Mouse (Mus musculus) 3T3-L1 (cell line): Measurements from ENCODE around the gene Dync1i1.
"Not testable (repeated sequence)": the region's sequence is repeated elsewhere in the genome, so short reads cannot be mapped to it uniquely, and the experiment has no call there.

Source experiments
- DNase-seq: peaks from one replicate; pipeline ENCODE4 v3.0.0-alpha.2; 2015; ENCODE audit warnings: low read depth, low spot score

Gene Dync1i1

DNA sequence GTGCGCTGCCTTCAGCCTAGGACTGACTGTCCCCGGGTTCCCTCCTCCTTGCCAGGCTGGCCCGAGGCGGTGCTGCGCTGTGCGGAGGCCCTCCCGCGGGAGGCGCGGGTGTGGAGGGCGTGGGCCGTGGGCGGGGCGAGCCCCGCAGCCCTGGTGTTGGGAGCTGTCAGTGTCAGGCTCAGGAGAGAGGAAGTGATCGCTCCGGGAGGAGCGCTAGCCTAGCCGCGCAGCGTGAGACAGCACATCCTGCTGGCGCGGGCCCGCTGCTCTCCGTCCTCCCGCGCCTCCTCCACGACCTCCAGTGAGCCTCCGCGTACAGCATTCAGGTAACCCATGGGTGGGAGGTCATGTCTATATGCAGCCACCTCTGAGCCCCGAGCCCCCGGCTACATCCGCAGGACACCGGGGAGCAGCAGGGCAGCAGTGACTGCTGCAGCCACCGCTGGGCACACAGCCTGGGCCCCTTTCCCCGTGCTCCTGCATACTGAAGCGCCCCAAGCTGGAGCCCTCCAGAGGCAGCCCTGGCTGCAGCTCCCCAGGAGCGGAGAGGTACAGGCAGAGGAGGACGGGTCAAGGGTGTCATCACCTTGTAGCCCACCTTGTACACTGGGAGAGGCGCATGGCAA, at the start of gene Dync1i1:
TSS of gene Dync1i1 (plus strand) at position 29 of the 626 bp plus-strand sequence.
- no peak for DNase-seq

DNA sequence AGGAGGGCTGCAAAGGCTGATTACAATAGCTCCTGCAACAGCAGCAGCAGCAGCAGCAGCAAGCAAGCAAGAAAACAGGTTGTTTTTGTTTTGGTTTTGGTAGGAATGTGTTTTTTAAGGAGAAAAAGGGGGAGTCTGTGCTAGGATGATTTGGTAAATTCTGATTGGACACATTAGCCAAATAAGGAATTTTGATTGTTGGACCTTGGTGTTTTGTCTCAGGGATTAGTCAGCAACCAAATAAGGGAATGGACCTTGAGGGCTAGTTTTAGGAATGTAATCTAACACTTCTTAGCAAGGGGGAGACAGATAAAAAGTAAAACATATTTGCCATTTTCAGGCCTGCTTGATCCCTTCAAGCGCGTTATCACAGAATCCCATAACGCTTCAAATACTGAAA, 45.7 kb upstream of the Dync1i1 start:
- peak; percentile 61 for DNase-seq

DNA sequence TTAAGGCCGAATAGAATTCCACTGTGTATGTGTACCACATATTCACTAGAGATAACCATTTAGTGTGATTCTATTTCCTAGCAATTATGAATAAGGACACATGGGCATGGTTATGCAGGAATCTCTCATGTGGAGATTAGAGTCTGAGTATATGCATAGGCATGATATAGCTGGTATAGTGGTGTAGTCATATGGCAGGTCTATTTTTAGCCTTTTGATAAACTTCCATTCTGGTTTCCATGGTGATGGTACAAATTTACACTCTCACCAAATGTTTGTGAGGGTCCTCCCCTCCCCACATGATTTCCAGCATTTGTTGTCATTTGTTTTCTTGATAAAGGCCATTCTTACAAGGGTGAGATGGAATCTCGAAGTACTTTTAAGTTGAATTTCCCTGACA, 23.6 kb upstream of the Dync1i1 start:
- no peak for DNase-seq

DNA sequence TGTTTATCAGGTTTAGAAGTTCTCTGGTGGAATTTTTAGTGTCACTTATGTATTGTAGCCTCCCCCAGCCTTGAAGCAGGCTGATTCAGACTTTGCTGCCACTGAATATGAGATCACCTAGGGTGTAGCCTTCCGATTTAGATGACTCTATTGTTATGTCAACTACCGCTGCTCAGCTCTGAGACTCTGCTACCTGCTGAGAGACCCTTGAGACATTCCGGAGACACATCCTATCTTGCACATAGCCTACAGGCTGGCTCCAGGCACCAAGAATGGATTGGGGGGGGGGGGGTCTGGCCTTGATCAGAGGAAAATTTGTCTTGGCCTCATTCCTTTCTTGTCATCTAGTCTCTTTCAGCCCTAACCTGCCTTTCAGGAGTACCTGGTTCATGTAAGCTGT, 17.5 kb upstream of the Dync1i1 start:
- not testable (repeated sequence) for DNase-seq

DNA sequence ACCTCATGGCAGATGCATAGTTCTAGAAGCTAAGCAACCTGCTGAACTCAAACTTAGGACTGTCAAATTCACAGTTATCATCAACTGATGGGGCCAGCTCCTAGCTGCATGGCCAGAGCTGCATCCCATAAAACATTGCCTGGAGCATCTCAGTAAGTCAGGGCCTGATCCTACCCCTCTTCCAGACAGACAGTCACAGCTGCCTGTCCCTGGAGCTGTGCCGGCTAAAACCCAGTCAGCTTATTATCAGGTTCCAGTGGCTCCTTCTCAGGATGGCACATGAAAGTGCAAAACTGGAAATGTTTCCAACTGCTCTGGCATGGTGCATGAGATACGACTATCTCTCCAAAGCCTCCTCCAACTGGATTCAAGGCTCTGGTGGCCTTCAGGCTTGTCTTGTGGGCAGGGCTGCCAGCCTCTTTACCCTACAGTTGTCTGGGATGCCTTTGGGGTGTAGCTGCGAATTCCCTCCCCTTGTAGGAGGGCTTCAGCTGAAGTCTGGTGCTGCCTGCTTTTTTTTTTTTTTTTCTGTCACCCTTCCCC, 15.3 kb upstream of the Dync1i1 start:
- no peak for DNase-seq

DNA sequence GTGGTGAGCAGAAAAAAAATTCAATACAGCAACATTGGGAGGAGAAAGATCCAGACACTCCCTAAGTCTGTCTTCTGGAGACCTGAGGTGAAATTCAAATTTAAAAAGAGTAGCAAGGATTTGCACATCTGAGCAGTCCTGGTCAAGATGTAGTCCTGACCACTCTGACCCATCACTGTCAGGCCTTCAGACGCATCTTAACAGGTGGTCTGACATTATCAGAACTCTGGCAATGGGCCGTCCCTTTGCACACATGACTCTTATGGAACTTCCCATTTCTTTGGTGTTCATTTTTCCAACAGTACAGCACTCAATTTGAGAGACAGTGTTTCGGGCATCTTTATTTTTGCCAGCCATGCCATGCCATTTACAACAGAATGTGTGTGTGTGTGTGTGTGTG, 12.8 kb upstream of the Dync1i1 start:
- DNase-seq, result no peak

DNA sequence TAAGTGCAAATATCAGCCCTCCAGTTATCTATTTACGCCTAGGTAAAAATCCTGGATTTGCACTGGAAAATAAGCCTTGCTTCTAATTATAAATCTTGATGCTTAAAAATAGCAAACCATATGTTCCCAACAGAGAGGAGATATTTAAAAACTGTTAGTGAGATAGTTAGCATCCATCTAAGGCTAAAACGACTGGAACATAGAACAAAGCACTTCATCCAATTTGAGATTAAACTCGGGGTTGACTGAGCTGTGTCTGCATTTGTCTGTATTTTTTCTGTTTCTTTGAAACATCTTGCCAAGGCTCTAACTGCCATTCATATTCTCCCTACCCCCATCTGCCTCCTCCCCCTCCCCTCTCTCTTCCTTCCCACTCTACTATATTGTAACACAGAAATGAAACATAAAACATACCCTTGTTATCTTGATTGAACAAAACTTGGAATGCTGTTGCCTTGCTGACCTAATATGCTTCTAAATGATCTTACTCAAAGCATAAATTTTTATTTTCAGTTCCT, 10.3 kb upstream of the Dync1i1 start:
- no peak for DNase-seq

DNA sequence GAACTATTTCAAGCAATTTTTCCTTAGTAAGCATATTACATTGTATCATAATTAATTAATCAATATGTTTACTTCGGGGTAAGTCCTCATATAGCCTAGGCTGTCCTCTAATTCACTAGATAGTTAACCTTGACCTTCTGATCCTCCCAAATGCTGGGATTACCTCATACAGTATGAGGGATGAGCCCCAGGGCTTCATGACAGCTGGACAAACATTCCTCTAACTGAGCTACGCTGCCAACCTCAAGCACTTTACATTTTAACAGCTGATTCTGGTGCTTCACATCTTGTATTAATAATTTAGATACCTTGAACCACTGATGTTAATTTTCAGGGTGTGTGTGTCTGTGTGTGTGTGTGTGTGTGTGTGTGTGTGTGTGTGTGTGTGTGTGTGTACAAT, 6.5 kb upstream of the Dync1i1 start:
- no peak for DNase-seq

DNA sequence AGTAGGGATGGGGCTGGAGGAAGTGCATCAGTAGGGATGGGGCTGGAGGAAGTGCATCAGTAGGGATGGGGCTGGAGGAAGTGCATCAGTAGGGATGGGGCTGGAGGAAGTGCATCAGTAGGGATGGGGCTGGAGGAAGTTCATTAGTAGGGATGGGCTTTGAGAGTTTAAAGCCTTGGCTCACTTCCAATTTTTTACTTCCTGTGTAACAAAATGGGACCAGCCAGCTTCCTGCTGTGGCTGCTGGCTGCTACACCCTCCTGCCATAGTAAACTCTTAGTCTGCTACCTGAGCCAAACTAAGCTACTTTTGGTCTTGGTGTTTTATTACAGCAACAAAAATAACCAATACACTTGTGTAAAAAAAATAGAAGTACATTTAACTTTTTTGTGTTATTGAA, 4.7 kb upstream of the Dync1i1 start:
- DNase-seq, result not testable (repeated sequence)

DNA sequence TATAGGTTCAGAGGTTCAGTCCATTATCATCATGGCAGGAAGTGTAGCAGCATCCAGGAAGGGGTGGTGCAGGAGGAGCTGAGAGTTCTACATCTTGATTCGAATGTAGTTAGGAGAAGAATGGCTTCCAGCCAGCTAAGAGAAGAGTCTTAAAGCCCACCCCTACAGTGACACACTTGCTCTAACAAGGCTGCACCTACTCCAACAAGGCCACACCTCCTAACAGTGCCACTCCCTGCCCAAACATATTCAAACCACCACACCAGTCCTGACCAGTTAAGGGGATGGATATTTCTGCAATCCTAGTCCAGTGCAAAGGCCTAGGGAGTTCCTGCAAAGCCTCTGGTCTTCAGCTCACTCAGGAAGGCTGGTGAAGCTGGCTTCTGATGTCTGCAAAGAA, 1.5 kb upstream of the Dync1i1 start:
- no peak for DNase-seq

DNA sequence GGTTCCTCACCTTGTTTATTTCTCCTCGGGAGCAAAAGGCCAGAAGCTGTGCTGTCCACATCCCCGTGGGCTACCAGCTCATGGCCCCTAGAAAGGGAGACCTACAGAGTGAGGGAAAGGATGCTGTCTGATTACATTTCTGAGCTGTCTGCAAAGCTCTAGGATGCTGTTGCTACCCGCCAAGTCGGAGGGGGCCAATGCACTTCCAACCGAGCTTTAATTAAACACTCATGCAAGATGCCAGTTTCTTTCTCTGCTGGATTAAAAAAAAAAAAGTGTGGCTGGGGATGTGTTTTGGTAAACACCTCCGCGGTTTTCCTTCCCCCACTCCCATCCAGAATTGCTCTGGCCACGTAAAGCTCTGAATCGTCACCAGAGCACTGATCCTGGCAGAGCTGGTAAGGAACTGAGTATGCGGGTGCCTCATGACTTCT, 815 bp downstream of the Dync1i1 start:
- no peak for DNase-seq

DNA sequence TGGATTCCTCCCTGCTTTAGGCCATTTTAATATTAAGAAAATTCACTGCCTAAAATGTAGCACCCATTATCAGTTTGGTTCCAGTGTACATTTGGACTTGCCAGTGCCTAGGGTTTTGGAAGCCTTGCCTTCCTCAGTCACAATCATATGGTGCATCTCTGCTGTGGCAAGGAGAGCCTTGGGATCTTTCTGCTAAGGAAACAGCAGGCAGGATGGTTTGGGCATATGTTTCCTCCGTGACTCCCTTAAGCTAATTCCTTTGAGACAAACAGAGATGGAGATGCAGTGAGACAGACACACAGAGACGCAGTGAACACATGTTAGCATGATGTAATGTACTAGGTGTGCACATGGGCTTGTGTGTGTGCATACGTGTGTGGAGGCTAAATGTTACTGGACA, 7.8 kb downstream of the Dync1i1 start:
- no peak for DNase-seq

DNA sequence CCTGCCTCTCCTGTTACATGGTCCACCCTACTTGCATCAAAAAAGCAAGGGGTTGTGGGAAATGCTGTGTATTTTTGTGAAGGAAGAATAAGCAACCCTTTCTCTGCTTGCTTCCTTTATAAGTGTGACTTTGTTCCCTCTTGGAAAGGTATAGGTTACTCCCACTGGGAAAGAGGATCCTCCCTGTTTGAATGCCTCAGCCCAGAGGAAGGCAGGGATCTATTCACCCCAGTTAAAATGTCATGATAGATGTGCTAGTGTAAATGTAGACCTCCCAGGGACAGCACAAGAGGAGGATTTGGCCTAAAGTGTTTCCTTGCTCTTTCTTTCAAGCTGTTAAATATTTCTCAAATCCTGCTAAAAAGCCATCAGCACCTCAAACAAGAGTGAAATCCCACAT, 9.0 kb downstream of the Dync1i1 start:
- DNase-seq, result no peak

DNA sequence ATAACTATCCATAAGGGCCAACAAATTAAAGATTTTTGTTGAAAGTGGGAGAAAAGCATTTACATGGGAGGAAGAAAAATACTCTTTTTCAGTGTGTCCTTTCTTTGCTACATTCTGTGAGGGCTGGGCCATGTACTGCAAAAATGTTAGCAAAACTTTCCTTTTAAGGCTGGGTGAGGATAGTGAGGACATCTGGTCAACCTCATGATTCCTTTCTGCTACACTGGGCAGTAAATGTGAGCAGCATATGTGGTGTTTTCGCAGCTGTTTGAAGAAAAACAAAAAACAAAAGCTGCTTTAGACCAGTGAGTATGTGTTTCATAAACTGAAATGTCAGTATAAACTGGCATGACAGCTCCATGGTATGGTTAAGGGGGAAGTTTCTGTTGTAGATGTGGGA, 9.4 kb downstream of the Dync1i1 start:
- DNase-seq, result no peak

DNA sequence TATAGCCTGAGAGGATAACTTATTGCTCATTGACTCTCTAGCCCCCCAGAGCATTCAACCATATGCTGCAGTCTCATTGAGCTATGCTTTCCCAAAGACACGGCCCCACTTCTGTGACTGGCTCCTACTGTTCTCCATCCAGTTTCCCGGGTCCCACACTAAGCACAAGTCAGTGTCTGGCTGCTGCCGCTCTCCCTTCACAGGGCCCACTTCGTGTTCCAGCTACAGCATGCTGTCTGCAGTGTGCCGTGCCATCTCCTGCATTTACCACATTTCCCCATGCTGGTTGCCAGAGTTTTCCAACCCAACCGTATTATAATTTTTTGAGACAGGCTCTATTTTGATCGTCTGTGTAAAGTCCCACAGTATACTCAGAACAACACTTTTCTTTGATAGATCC, 14.3 kb downstream of the Dync1i1 start:
- no peak for DNase-seq

DNA sequence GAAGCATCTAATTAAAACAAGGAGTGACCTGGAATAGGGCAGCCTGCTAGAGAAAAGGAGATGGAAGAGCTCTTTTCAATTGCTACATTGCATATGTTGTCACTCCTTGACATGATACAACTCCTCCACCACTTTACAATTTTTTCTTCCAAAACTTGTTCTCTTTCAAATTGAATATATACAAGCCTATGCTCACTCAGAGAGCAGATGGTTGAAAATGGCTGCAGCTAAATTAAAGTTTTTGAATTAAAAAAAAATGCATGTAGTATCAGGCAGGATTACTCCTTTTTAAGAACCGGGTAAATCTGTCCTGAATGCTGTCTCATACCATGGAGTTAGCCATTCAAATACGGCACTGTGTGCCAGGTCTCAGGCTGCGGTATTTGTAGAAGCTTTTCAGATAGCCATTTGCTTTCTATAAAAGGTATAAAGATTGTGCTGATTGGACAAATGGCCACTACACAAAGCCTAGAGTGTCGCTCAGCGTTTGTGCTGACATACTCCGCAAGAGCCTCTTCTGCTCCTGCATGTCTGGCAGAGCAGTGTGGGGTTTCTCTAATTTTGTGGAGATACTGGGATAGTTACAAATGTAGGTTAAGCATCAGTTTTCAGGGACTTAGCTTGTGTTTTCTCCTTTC, 16.1 kb downstream of the Dync1i1 start:
- DNase-seq, result no peak

DNA sequence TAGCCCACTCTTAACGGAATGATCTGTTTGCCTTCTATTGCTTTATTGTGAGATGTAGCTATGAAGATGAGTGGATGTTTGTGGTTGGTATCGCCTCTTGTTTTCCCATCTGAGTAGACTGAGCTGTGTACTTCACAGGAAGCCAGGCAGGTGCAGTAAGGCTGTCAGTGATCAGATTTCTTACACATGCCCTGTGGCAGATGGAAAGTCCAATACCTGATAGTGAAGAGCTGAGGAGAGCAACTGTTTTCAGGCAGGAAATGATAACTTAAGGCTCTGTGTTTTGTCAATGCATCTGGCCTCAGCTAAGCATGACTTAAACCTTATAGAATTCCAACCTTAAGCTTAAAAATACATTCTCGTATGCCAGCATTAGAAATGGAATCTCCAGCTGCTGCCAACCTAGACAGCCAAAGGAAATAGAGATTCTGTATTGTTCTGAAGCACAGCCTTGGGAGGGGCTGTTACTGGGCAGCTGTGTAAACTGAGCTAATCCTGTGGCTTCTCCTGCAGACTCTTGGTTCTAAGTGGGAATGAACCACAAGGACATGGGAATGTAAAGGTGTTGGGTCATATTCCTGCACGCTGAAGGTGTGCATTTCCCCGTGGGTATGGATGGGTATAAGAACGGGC, 24.8 kb downstream of the Dync1i1 start:
- no peak for DNase-seq

DNA sequence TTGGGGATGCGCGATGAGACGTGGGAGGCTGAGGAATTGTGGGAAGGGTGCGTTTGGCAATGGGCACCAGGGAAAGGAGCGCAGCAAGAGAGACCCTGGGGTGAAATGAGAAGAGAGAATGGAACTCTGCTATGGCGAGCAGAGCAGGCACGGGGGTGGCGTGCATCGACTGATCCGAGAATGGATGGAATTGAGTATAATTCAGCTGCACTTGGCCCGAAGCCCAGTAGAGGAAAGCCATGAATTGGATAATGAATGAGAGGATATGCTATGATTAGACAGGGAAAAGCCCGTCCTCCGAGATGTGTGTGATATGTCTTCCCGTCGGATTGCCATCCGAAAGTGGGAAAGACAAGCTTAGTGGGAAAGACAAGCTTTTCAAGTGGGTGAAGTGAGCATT, 26.7 kb downstream of the Dync1i1 start:
- no peak for DNase-seq

DNA sequence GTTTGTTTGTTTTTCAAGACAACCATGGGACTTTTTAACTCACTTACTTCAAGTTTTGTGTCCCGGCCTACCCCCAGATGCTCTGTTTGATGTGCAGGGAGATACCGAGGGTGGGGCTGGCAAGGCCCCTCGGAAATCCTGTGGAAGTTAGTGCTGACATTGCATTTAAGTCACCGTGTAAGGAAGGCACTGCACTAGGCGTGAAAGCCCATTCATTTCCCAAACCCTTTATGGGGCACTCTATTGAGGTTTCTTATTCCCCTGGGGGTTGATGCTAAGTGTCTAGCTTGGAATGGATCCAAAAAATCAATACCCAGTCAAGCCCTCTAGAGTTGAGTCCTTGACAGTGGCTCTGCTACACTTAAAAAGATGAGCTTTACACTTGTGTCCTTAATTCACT, 27.2 kb downstream of the Dync1i1 start:
- DNase-seq, result no peak

DNA sequence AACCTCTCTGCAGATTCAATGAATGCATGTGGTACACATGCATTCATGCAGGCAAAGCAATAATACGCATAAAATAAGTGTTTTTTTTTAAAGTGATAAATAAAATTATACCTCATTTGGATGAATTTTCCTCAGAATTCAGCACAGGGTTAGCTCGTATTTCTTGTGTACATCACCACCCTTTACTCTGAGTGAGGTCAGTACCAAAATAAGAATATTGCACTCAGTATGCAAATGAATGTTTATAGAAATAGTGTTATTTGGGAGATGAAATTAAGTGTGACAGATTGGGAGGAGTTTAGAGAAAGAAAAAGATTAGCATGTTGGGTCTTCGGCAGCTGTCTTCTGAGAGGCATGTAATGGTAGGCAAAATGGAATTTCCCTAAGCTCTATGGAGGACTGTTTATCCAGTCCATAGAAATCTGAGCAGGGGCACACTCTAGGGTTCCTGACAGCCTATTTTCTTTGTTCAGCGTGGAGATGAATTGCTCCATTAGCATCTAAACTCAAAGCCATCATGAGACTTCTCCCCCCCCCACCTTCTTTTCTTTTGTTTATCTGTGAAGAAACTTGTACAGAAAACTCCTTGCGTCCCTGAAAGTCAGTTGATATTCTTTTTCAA, 31.2 kb downstream of the Dync1i1 start:
- no peak for DNase-seq

DNA sequence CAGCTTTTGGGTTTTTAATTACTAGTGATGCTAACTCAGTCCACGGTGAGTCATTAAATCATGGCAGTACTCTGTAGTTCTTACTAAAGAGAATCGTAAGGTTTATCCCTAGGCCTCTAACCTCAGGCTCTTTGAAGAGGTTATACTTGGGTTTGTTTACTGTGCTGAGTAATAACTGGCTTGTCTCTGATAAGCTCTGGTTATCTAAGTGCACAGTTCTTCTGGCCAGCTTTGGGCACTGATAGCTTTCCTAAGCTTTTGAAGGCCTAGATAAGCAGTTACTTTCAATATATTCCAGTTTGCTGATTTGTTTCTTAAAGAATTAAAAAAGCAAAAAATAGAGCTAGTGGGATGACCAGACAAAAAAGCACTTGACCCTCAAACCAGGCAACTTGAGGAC, 37.5 kb downstream of the Dync1i1 start:
- DNase-seq, result no peak

DNA sequence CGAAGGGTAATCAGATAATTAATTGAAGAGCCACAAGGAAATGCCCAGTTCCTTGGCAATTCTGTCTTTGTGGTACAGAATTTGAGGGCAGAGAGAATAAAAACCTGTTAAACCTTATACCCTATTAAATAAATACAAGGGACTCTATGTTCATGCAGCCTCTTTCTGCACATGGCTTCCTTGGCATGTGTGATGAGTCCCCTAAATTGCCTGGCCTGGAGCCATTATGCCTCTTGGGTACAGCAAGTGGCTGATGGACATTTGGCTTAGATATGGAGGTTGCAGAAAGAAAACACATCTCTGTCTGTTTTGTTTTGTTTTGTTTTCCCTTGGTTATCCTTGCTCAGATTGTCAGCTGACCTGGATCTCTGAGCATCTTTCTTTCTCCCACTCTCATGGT, 43.1 kb downstream of the Dync1i1 start:
- DNase-seq, result no peak
